Mouse (Mus musculus) midbrain, embryonic 13.5 days (tissue): ENCODE measurements at regions not wholly inside any gene's neighbourhood (a gene's known extent, or its start where the extent isn't known, plus 50 kb on each side); places are given as distances from the start of the nearest gene placed in this dataset.

Experiments
- ATAC-seq: fragments of 200-750 bp; cut with Nextera tagmentation; 2 replicates; pipeline ENCODE4 v1.8.0; 2017; ENCODE audit warnings: mild to moderate bottlenecking, moderate TSS enrichment, moderate library complexity
- H3K27ac ChIP-seq: fragments of 300-500 bp; sonication (generic); 2 replicates; pipeline ENCODE4 v1.5.1; 2015; ENCODE audit warnings: inconsistent platforms, mild to moderate bottlenecking, moderate library complexity
- H3K27me3 ChIP-seq: fragments of 300-500 bp; sonication (generic); 2 replicates; pipeline ENCODE4 v1.6.1; 2015; ENCODE audit warnings: mild to moderate bottlenecking, inconsistent platforms
- H3K36me3 ChIP-seq: fragments of 300-500 bp; sonication (generic); 2 replicates; pipeline ENCODE4 v1.6.1; 2015; ENCODE audit warnings: mild to moderate bottlenecking, inconsistent platforms
- H3K4me1 ChIP-seq: fragments of 300-500 bp; sonication (generic); replicated peaks from 2 replicates; pipeline ENCODE4 v1.6.1; 2015; ENCODE audit warnings: inconsistent platforms
- H3K4me2 ChIP-seq: fragments of 300-500 bp; sonication (generic); replicated peaks from 2 replicates; pipeline ENCODE4 v1.6.1; 2015; ENCODE audit warnings: moderate library complexity, mild to moderate bottlenecking, inconsistent platforms
- H3K4me3 ChIP-seq: fragments of 300-500 bp; sonication (generic); replicated peaks from 2 replicates; pipeline ENCODE4 v1.5.1; 2015; ENCODE audit warnings: mild to moderate bottlenecking, inconsistent platforms
- H3K9ac ChIP-seq: fragments of 300-500 bp; sonication (generic); replicated peaks from 2 replicates; pipeline ENCODE4 v1.6.1; 2015; ENCODE audit warnings: mild to moderate bottlenecking, inconsistent platforms
- H3K9me3 ChIP-seq: fragments of 300-500 bp; sonication (generic); 2 replicates; pipeline ENCODE4 v1.6.1; 2016; ENCODE audit warnings: mild to moderate bottlenecking, inconsistent platforms
- WGBS: fragments of 180-500 bp; shearing (Covaris S2); methylation state at CpG from one replicate; pipeline ENCODE4 v1.1.7; 2015; 5-methylcytosine and 5-hydroxymethylcytosine counted together

DNA sequence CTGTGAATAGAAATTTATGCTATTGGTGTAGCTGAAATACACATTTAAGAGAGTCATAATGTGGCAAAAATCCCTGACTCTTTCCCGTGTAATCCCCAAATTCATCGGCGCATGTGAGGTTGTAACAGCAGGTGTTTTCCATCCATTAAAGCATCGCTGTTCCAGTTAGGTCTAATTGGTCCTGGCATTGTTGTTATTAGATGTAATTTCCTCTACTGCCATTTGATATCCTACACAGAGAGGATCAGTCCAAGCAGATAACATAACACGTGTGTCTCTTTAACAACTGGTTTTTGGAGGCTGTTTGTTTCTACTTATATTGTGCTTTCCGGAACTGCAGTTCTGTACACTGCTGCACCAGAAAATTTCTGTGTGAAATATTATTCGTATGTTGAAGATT, 101.8 kb downstream of the Vgll3 start:
- no peaks in the 10 kb centered on the region for H3K9me3 ChIP-seq
- 80% methylated on average over 7 of the region's 7 CpGs for WGBS
- H3K27ac ChIP-seq, result no peak overlapping the region
- no peaks in the 10 kb centered on the region for H3K36me3 ChIP-seq
- H3K9ac ChIP-seq, result no peak overlapping the region
- no peaks in the 10 kb centered on the region for H3K27me3 ChIP-seq
- H3K4me1 ChIP-seq, result no peaks in the 10 kb centered on the region
- H3K4me2 ChIP-seq, result no peak overlapping the region
- ATAC-seq, result no peak
- H3K4me3 ChIP-seq, result no peak overlapping the region

DNA sequence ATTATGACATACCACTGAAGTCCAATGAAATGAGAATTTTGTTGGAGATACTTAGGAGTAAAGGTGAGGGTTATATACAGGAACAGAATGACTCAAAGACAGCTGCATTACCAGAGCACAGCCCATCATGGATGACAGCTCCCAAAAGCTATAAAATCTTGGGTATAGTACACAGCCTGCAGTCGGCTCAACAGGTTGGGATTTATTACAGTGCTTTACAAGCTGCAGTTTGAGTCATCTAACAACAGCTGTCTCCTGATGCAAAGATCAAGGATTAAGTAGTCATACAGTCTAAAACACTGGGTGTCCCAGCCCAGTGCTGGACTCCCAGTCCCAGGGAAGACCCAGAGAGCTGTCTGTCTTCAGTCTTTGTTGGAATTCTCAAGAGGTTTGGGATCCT, 110.9 kb downstream of the Vgll3 start:
- Histone ChIP-seq H3K36me3 (no peaks in the 10 kb centered on the region), H3K4me2 (no peak overlapping the region), H3K9me3 (no peaks in the 10 kb centered on the region), H3K27ac (no peak overlapping the region), H3K27me3 (no peaks in the 10 kb centered on the region), H3K9ac (no peak overlapping the region), H3K4me1 (no peaks in the 10 kb centered on the region), H3K4me3 (no peak overlapping the region)
- ATAC-seq, result no peak
- 84% methylated on average over 1 of the region's 1 CpGs for WGBS

DNA sequence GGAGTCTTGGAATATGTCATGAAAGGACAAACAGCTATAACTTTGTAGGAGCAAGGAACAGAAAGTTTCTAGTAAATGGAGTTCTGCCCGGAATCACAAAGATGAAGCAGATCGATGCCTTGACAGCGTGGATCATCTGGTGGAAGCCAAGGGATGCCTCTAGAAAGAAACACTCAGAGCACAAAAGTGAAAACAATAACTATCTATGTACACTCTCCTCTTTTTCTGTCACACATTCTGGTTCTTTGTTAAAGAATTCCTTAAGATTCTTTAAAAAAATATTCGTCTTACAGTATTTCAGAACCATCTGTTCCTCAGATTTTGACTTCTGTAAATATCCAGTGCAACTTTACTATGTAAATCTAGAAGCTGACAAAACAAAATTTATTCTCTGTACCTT, 148.8 kb downstream of the Vgll3 start:
- WGBS, result 82% methylated on average over 4 of the region's 4 CpGs
- Histone ChIP-seq H3K4me3 (no peak overlapping the region), H3K9me3 (no peaks in the 10 kb centered on the region), H3K4me1 (peaks cover 5% of the 10 kb centered on the region), H3K9ac (no peak overlapping the region), H3K27me3 (no peaks in the 10 kb centered on the region), H3K36me3 (no peaks in the 10 kb centered on the region), H3K4me2 (no peak overlapping the region), H3K27ac (no peak overlapping the region)
- ATAC-seq, result no peak

DNA sequence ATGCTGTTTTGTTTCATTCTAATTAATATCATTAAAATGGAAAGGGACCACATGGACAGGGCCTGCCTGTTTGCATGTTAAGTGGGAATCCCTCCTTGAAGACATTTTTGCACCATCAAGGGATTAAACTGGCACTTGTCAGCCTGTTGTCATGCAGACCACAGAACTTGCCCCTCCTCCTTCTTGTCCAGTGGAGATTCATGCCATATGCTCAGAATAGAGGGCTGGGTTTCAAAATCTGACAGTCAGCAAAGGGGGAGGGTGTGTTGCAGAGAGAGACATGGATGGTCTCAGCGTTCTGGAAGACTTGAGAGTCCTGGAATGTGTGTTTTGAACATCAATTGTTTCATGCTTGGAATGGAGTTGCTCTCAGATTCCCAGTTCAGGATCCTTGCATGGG, 149.2 kb downstream of the Vgll3 start:
- H3K9me3 ChIP-seq, result no peaks in the 10 kb centered on the region
- H3K27me3 ChIP-seq, result no peaks in the 10 kb centered on the region
- no peak overlapping the region for H3K9ac ChIP-seq
- H3K4me2 ChIP-seq, result no peak overlapping the region
- 32% methylated on average over 1 of the region's 1 CpGs for WGBS
- no peak overlapping the region for H3K27ac ChIP-seq
- no peak overlapping the region for H3K4me3 ChIP-seq
- H3K36me3 ChIP-seq, result no peaks in the 10 kb centered on the region
- peaks cover 5% of the 10 kb centered on the region for H3K4me1 ChIP-seq
- ATAC-seq, result peak; percentile 69

DNA sequence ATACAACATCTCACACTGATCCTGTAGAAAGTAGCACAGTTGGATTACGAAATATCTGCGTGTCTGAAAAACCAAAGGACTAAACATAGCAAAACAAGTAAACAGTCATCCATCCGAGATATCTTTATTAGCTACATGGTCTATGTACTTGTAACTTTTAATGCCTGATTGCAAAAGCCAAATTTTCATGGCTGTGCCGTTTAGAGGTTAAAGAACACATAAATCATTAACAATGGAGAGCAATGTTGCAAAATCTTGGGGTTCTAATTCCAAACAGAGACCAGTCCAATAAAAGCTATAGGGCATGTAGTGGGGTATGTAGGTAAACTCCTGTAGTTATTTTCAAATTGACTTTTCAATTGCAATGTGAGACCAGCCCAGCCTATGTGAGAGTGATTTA, 162.0 kb downstream of the Vgll3 start:
- Histone ChIP-seq H3K27me3 (no peaks in the 10 kb centered on the region), H3K27ac (no peak overlapping the region), H3K9me3 (no peaks in the 10 kb centered on the region), H3K36me3 (no peaks in the 10 kb centered on the region), H3K9ac (no peak overlapping the region), H3K4me3 (no peak overlapping the region), H3K4me1 (no peaks in the 10 kb centered on the region), H3K4me2 (no peak overlapping the region)
- 88% methylated on average over 4 of the region's 4 CpGs for WGBS
- ATAC-seq, result no peak

DNA sequence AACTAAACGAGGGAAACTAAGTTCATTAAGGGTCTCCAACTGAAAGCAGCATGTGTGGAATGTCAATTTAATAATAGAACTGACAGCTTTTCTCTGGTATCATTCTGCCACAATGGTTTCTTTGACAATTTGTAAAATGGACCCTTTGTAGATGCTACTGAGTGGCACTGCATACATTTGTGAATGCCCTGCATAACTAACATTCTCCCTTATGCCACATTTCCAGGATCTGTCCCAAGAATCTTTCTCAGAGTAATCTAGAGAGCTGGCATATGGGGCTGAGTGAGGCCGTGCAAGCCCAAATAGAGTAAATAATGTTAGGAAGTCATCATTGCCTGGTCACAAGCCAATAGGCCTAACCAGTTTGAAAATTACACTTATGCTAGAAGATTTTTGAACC, 172.1 kb downstream of the Vgll3 start:
- WGBS, result 33% methylated on average over 2 of the region's 2 CpGs
- no peak for ATAC-seq
- no peak overlapping the region for H3K4me3 ChIP-seq
- H3K4me2 ChIP-seq, result no peak overlapping the region
- no peak overlapping the region for H3K27ac ChIP-seq
- no peaks in the 10 kb centered on the region for H3K36me3 ChIP-seq
- H3K9ac ChIP-seq, result no peak overlapping the region
- no peaks in the 10 kb centered on the region for H3K9me3 ChIP-seq
- no peaks in the 10 kb centered on the region for H3K27me3 ChIP-seq
- H3K4me1 ChIP-seq, result no peaks in the 10 kb centered on the region

DNA sequence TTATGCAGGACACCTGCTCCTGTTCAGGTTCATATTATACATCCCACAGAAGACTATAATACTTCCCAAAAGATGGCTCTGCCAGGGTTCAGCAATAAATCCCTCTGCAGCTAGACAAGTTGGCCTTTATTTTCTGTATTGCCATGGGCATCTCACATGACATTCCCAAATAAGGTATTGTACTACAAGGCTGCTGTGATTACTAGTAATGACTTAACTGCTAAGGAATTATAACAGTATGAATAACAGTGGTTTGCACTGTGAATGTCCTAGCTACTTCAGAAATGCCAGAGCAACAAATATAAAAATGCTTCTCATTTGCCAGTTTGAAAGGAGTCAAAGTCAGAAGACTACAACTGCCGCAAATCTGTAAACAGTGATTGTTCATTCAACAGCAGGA, 184.3 kb downstream of the Vgll3 start:
- no peaks in the 10 kb centered on the region for H3K27me3 ChIP-seq
- no peak overlapping the region for H3K9ac ChIP-seq
- H3K4me1 ChIP-seq, result no peaks in the 10 kb centered on the region
- ATAC-seq, result no peak
- no peak overlapping the region for H3K4me2 ChIP-seq
- no peak overlapping the region for H3K27ac ChIP-seq
- H3K9me3 ChIP-seq, result no peaks in the 10 kb centered on the region
- H3K4me3 ChIP-seq, result no peak overlapping the region
- H3K36me3 ChIP-seq, result no peaks in the 10 kb centered on the region
- 84% methylated on average over 1 of the region's 1 CpGs for WGBS

DNA sequence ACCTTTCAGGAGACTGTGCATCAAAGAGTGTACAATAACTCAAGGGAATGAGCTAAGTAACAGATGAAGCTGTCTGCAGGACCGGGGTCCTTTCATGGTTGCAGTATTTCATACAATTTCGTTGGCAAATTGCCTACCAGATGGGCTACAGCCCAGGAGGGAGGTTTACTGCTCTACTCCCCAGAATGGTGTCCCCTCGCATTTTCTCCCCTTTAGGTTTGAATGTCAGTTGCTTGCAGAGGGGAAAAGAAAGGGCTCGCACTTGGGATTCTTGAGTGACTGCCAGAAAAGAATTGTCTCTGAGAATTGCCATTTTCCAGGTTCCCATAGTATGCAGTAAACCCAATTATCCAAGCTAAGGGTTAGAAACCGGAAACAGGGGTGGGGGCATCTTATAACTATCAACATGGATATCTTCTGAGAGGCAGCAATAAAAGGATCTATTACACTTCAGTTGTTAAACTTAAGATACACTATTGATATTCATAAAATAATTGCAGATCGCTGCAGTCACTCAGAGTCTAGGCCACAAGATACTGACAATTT, 185.7 kb downstream of the Vgll3 start:
- no peak overlapping the region for H3K27ac ChIP-seq
- no peak overlapping the region for H3K4me2 ChIP-seq
- H3K27me3 ChIP-seq, result no peaks in the 10 kb centered on the region
- no peak overlapping the region for H3K9ac ChIP-seq
- no peaks in the 10 kb centered on the region for H3K9me3 ChIP-seq
- no peaks in the 10 kb centered on the region for H3K36me3 ChIP-seq
- no peak for ATAC-seq
- H3K4me1 ChIP-seq, result no peaks in the 10 kb centered on the region
- 81% methylated on average over 6 of the region's 6 CpGs for WGBS
- no peak overlapping the region for H3K4me3 ChIP-seq

DNA sequence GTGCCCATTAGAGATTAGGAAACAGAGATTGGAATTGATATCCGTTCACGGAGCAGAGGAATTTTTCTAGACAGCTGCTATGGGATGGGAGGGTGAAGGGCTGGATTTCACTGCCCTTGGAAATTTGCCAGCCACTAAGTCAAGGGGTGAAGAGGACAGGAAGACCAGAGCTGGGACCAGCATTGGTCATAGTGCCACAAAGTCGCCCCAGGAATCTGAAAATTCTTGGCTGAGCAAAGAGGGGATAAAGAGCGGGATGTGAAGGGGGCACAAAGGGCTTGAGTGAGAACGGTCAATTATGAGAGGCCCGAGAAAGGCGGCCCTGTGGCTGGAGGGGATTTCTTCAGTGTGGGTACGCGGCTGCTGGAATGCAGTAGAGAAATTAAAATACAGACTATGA, 189.6 kb downstream of the Vgll3 start:
- Histone ChIP-seq H3K4me1 (no peaks in the 10 kb centered on the region), H3K27me3 (no peaks in the 10 kb centered on the region), H3K4me3 (no peak overlapping the region), H3K9me3 (no peaks in the 10 kb centered on the region), H3K4me2 (no peak overlapping the region), H3K27ac (no peak overlapping the region), H3K36me3 (no peaks in the 10 kb centered on the region), H3K9ac (no peak overlapping the region)
- ATAC-seq, result no peak
- WGBS, result 79% methylated on average over 9 of the region's 9 CpGs

DNA sequence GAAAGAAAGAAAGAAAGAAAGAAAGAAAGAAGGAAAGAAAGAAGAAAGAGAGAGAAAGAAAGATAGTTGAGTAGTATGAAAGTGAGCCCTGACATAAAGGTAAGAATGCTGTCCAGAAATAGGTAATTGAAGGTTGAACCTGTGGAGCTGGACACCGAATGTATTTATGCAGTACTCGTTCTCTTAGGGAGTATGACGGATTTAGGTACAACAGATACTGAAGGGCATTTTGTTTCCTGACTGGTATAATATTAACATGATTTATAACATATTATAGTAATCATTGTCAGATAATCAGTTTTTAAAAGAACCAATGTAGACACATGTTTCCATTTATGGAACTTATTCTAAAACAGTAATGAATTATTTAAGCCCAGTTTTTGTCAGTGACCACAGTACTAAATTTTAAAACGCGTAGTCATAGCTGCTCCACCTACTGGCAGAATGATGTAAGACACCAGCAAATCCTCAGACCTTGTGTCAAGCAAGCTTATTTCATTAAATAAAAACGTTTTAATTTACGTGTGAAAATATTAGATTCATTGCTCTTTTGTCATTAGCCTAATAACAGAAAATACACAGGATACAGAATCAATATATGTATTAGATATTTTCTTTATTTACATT, 191.0 kb downstream of the Vgll3 start:
- Histone ChIP-seq H3K9ac (no peak overlapping the region), H3K4me2 (no peak overlapping the region), H3K9me3 (no peaks in the 10 kb centered on the region), H3K36me3 (no peaks in the 10 kb centered on the region), H3K4me1 (no peaks in the 10 kb centered on the region), H3K4me3 (no peak overlapping the region), H3K27ac (no peak overlapping the region), H3K27me3 (no peaks in the 10 kb centered on the region)
- no peak for ATAC-seq
- 53% methylated on average over 7 of the region's 7 CpGs for WGBS

DNA sequence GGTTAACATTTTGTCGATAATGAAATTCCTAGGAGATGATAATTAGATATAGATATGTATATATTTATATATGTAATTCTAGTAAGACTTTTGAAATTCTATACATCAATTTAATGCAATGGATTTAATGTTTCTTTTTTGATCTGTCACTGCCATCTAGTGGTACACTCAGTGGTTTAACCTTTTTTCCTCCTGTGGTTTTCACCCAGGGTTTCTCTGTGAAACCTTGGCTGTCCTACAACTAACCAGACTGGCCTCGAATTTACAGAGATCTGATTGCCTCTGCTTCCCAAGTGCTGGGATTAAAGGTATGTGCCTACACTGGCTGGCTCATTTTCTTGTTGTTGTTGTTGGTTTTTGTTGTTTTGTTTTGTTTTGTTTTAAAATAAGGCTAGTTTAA, 198.6 kb downstream of the Vgll3 start:
- no peak overlapping the region for H3K4me2 ChIP-seq
- H3K4me3 ChIP-seq, result no peak overlapping the region
- no peaks in the 10 kb centered on the region for H3K27me3 ChIP-seq
- no peaks in the 10 kb centered on the region for H3K36me3 ChIP-seq
- H3K27ac ChIP-seq, result no peak overlapping the region
- peak; percentile 86 for ATAC-seq
- H3K9ac ChIP-seq, result no peak overlapping the region
- no peaks in the 10 kb centered on the region for H3K9me3 ChIP-seq
- WGBS, result 7% methylated on average over 2 of the region's 2 CpGs
- H3K4me1 ChIP-seq, result peaks cover 5% of the 10 kb centered on the region

DNA sequence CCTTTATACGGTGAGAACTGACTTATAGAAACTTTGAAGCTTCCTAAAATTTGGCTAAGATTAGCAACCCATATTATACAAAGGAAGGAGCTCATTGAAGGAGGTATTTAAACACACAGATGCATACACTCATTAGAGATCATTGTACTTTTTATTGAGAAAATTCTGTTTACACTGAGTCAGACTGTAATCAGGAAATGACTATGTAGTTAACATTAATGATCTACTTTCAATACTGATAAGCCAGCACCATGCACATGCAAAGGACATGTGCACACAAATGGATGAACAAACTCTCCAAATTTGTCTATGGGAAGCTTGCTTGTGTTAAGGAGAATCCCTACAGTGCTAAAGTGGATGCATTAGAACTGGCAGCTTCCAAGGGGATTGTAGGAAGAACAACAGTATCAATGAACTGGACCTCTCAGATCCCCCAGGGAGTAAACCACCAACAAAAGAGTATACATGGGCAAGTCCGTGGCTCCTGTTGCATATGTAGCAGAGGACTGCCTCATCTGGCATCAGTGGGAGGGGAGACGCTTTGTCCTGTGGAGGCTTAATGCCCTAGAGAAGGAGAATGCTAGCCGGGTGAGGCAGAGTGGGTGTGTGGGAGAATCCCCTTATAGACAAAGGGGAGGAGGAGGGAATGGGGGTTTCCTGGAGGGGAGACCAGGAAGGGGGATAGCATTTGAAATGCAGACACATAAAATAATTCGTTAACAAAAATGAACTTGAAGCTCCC, 200.0 kb downstream of the Vgll3 start:
- 25% methylated on average over 5 of the region's 5 CpGs for WGBS
- ATAC-seq, result peak; percentile 73
- Histone ChIP-seq H3K9ac (no peak overlapping the region), H3K4me3 (no peak overlapping the region), H3K27ac (no peak overlapping the region), H3K36me3 (no peaks in the 10 kb centered on the region), H3K4me1 (peaks cover 5% of the 10 kb centered on the region), H3K4me2 (no peak overlapping the region), H3K9me3 (no peaks in the 10 kb centered on the region), H3K27me3 (no peaks in the 10 kb centered on the region)

DNA sequence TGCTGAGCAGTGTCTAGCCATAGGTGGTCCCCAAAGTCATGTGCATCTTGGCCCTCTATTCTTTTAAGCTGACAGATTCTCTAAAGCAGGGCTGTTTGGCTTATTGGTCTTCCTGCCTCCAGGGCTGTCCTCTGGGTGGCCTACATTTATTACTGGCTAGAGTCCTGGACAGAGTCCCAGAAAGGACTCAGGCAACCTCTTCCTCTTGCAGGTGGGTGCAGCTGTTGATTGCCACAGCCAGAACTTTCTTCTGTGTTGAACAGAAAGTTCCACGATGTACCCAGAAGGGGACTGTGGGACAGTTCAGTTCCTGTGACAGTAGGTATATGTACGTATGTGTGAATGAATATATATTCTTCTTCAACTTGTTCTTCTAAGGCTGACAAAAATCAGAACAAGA, 202.0 kb downstream of the Vgll3 start:
- no peak overlapping the region for H3K27ac ChIP-seq
- H3K4me3 ChIP-seq, result no peak overlapping the region
- no peak overlapping the region for H3K4me2 ChIP-seq
- no peaks in the 10 kb centered on the region for H3K27me3 ChIP-seq
- peaks cover 5% of the 10 kb centered on the region for H3K4me1 ChIP-seq
- no peak for ATAC-seq
- H3K36me3 ChIP-seq, result no peaks in the 10 kb centered on the region
- 97% methylated on average over 2 of the region's 2 CpGs for WGBS
- no peak overlapping the region for H3K9ac ChIP-seq
- no peaks in the 10 kb centered on the region for H3K9me3 ChIP-seq
